Mouse (Mus musculus) embryonic facial prominence, embryonic 12.5 days (tissue): Measurements from ENCODE around the gene Gm3376. TPM values are rescaled to one million over a fixed set of nuclear protein-coding genes. Genes with fewer than 3 reads are reported as not detected.
"Not testable (repeated sequence)": the region's sequence is repeated elsewhere in the genome, so short reads cannot be mapped to it uniquely, and the experiment has no call there.

Source experiments
- ATAC-seq: fragments of 200-750 bp; cut with Nextera tagmentation; 2 replicates; pipeline ENCODE4 v1.8.0; 2017; ENCODE audit not compliant: insufficient number of reproducible peaks, insufficient read depth, low FRiP score, low TSS enrichment
- H3K27ac ChIP-seq: fragments of 300-500 bp; sonication (generic); 2 replicates; pipeline ENCODE4 v1.5.1; 2016; ENCODE audit warnings: mild to moderate bottlenecking
- H3K27me3 ChIP-seq: fragments of 300-500 bp; sonication (generic); 2 replicates; pipeline ENCODE4 v1.6.1; 2016; ENCODE audit warnings: mild to moderate bottlenecking, moderate library complexity
- H3K36me3 ChIP-seq: fragments of 300-500 bp; sonication (generic); 2 replicates; pipeline ENCODE4 v1.6.1; 2016; ENCODE audit warnings: mild to moderate bottlenecking
- H3K4me1 ChIP-seq: fragments of 300-500 bp; sonication (generic); 2 replicates; pipeline ENCODE4 v1.6.1; 2016
- H3K4me2 ChIP-seq: fragments of 300-500 bp; sonication (generic); replicated peaks from 2 replicates; pipeline ENCODE4 v1.6.1; 2016; ENCODE audit warnings: mild to moderate bottlenecking, moderate library complexity
- H3K4me3 ChIP-seq: fragments of 300-500 bp; sonication (generic); 2 replicates; pipeline ENCODE4 v1.5.1; 2016; ENCODE audit warnings: mild to moderate bottlenecking
- H3K9ac ChIP-seq: fragments of 300-500 bp; sonication (generic); 2 replicates; pipeline ENCODE4 v1.6.1; 2016; ENCODE audit warnings: mild to moderate bottlenecking, moderate library complexity
- H3K9me3 ChIP-seq: fragments of 300-500 bp; sonication (generic); 2 replicates; pipeline ENCODE4 v1.6.1; 2016; ENCODE audit warnings: mild to moderate bottlenecking, moderate library complexity
- WGBS: fragments of 180-500 bp; shearing (Covaris S2); methylation state at CpG from one replicate; pipeline ENCODE4 v1.1.7; 2016; 5-methylcytosine and 5-hydroxymethylcytosine counted together
- polyA plus RNA-seq: library from polyadenylated mRNA; unstranded; fragments of >200 nt; fragmentation: Nextera tagmentation; extraction: Ambion mirVana; gene quantifications from 2 replicates; pipeline ENCODE4 v1.2.1, GENCODE M21; 2016

Gene Gm3376
- not detected in 2 replicates for polyA plus RNA-seq

- not testable (repeated sequence) for H3K4me3 ChIP-seq, H3K36me3 ChIP-seq, H3K27ac ChIP-seq, H3K9ac ChIP-seq, H3K27me3 ChIP-seq, H3K9me3 ChIP-seq, ATAC-seq, H3K4me2 ChIP-seq, H3K4me1 ChIP-seq
- WGBS: no CpG with 5 or more reads among the region's 9 CpGs
Measured at GRCm38 (mm10) chrY:3771373-3771772, at the start of gene Gm3376. Gene Gm3376 (plus strand): TSS chrY:3771673.
